Mouse (Mus musculus) heart, embryonic 13.5 days (tissue): ENCODE data around the gene Necap2. TPM values are rescaled to one million over a fixed set of nuclear protein-coding genes. Genes with fewer than 3 reads are reported as not detected.
A peak's percentile ranks its signal among the peaks of the same experiment; 100 is the strongest.

ENCODE experiments used
- ATAC-seq: fragments of 200-750 bp; cut with Nextera tagmentation; 2 replicates; pipeline ENCODE4 v1.8.0; 2017; ENCODE audit warnings: moderate TSS enrichment; ENCODE audit not compliant: insufficient number of reproducible peaks, low FRiP score, low TSS enrichment; ENCODE audit errors: extremely low read depth
- H3K27ac ChIP-seq: fragments of 300-500 bp; sonication (generic); replicated peaks from 2 replicates; pipeline ENCODE4 v1.5.1; 2015; ENCODE audit warnings: moderate library complexity, mild to moderate bottlenecking, inconsistent platforms
- H3K27me3 ChIP-seq: fragments of 300-500 bp; sonication (generic); replicated peaks from 2 replicates; pipeline ENCODE4 v1.6.1; 2015; ENCODE audit warnings: mild to moderate bottlenecking, inconsistent platforms
- H3K36me3 ChIP-seq: fragments of 300-500 bp; sonication (generic); 2 replicates; pipeline ENCODE4 v1.6.1; 2015; ENCODE audit warnings: mild to moderate bottlenecking, inconsistent platforms
- H3K4me1 ChIP-seq: fragments of 300-500 bp; sonication (generic); 2 replicates; pipeline ENCODE4 v1.6.1; 2015; ENCODE audit warnings: inconsistent platforms
- H3K4me2 ChIP-seq: fragments of 300-500 bp; sonication (generic); 2 replicates; pipeline ENCODE4 v1.6.1; 2015; ENCODE audit warnings: inconsistent platforms, mild to moderate bottlenecking, moderate library complexity
- H3K4me3 ChIP-seq: fragments of 300-500 bp; sonication (generic); 2 replicates; pipeline ENCODE4 v1.5.1; 2015; ENCODE audit warnings: moderate library complexity, mild to moderate bottlenecking, inconsistent platforms
- H3K9ac ChIP-seq: fragments of 300-500 bp; sonication (generic); 2 replicates; pipeline ENCODE4 v1.6.1; 2015; ENCODE audit warnings: inconsistent platforms, mild to moderate bottlenecking, moderate library complexity
- H3K9me3 ChIP-seq: fragments of 300-500 bp; sonication (generic); 2 replicates; pipeline ENCODE4 v1.6.1; 2016; ENCODE audit warnings: inconsistent platforms
- WGBS: fragments of 180-500 bp; shearing (Covaris S2); methylation state at CpG from one replicate; pipeline ENCODE4 v1.1.7; 2015; ENCODE audit warnings: mixed read lengths; 5-methylcytosine and 5-hydroxymethylcytosine counted together
- polyA plus RNA-seq: library from polyadenylated mRNA; unstranded; fragments of >200 nt; fragmentation: Nextera tagmentation; extraction: Ambion mirVana; gene quantifications from 2 replicates; pipeline ENCODE4 v1.2.1, GENCODE M21; 2015

The Necap2 gene
- polyA plus RNA-seq, 1 experiment from 2014 or later: 39.7 TPM

- Histone ChIP-seq H3K36me3 (peaks cover 69% of the 10 kb centered on the region), H3K9ac (0 out of 2 replicates have a peak overlapping the region, but pooled peaks have one; percentile 20), H3K4me2 (no peak overlapping the region), H3K9me3 (no peaks in the 10 kb centered on the region), H3K27ac (no peak overlapping the region), H3K27me3 (no peaks in the 10 kb centered on the region), H3K4me3 (no peak overlapping the region), H3K4me1 (peaks cover 19% of the 10 kb centered on the region)
- 86% methylated on average over 17 of the region's 18 CpGs for WGBS
- ATAC-seq: no peak
Observed at GRCm38 (mm10) chr4:141030541-141031206, 47.5 kb downstream of the Necap2 start.

- Histone ChIP-seq H3K4me1 (peaks cover 51% of the 10 kb centered on the region), H3K9ac (no peak overlapping the region), H3K27me3 (no peaks in the 10 kb centered on the region), H3K9me3 (no peaks in the 10 kb centered on the region), H3K4me3 (no peak overlapping the region), H3K36me3 (peaks cover 53% of the 10 kb centered on the region), H3K4me2 (no peak overlapping the region), H3K27ac (no peak overlapping the region)
- WGBS: 72% methylated on average over 27 of the region's 27 CpGs
- no peak for ATAC-seq
Observed at GRCm38 (mm10) chr4:141024992-141025391, 53.2 kb downstream of the Necap2 start.

DNA sequence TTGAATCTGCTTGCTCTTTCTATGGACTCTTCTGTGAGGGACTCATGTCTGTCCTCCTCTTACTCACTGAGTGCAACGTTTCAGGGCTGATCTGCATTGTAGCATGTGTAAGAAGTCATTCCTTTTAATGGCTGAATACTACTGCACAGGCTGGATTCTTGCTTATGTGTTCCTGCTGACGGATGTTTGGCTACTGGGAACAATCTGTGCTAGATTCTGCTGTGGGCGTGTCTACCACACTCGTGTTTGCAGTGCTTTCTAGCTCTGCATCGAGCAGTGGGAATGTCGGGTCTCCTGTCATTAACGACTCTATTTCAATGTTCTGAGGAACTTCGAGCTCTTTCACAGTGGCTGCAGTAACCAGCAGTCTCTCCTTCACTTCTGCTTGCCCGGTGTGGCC is 54.1 kb downstream of the Necap2 start:
- no peaks in the 10 kb centered on the region for H3K9me3 ChIP-seq
- ATAC-seq: no peak
- H3K9ac ChIP-seq: no peak overlapping the region
- H3K36me3 ChIP-seq: peaks cover 49% of the 10 kb centered on the region
- H3K27me3 ChIP-seq: no peaks in the 10 kb centered on the region
- H3K4me2 ChIP-seq: no peak overlapping the region
- whole genome bisulfite sequencing: 59% methylated on average over 9 of the region's 9 CpGs
- peak overlapping the region; percentile 55 for H3K27ac ChIP-seq
- H3K4me1 ChIP-seq: peaks cover 57% of the 10 kb centered on the region
- no peak overlapping the region for H3K4me3 ChIP-seq

GRCm38 (mm10) chr4:141021614-141021929 is 56.6 kb downstream of the Necap2 start:
- H3K36me3 ChIP-seq: peaks cover 34% of the 10 kb centered on the region
- no peak for ATAC-seq
- no peaks in the 10 kb centered on the region for H3K9me3 ChIP-seq
- H3K27ac ChIP-seq: peak overlapping the region; percentile 94
- WGBS: 55% methylated on average over 11 of the region's 11 CpGs
- H3K4me1 ChIP-seq: peaks cover 70% of the 10 kb centered on the region
- H3K4me3 ChIP-seq: no peak overlapping the region
- peak overlapping the region; percentile 73 for H3K9ac ChIP-seq
- no peaks in the 10 kb centered on the region for H3K27me3 ChIP-seq
- H3K4me2 ChIP-seq: peak overlapping the region; percentile 57

DNA sequence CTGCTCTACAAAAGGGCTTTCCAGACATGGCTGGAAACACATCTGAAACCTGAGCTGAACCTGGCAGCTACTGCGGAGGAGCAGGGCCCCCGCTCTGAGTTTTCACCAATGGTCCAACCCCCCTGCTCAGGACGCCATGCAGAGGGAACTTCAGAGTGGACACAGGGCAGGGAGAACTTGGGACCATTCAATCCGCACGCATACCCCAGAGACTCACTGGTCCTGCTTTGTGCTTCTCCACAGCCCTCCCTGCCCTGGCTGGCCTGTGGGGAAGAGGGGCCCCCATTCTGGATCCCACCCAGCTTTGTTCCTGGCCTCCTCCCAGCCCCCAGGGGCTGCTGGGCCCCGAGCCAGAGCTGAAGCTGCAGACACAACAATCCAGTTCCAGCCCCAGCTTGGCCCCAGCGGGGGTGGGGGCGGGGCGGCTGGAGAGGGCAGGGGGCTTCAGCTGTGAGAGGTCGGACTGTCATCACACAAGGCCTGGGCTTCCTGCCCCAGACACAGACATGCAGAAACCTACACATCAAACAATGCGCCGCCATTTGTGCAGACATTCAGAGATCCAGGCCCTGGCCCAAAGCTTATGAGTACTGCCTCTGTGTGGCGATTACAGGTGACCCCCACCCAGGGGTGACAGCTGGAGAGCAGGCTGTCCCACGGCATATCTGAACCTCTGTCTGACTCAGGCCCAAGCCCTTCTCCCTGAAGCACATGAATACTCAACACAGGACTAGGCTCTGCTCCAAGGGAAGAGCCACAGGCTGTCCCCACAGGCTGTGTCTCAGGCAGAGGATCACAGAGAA is 57.1 kb downstream of the Necap2 start:
- Histone ChIP-seq H3K9me3 (no peaks in the 10 kb centered on the region), H3K4me1 (peaks cover 72% of the 10 kb centered on the region), H3K9ac (peak overlapping the region; percentile 73), H3K27me3 (no peaks in the 10 kb centered on the region), H3K27ac (peak overlapping the region; percentile 94), H3K36me3 (peaks cover 33% of the 10 kb centered on the region), H3K4me3 (0 out of 2 replicates have a peak overlapping the region, but pooled peaks have one; percentile 8), H3K4me2 (peak overlapping the region; percentile 57)
- peak; percentile 55; the same call in 1 of the 2 replicates for ATAC-seq
- WGBS: 11% methylated on average over 14 of the region's 14 CpGs

- H3K27ac ChIP-seq: peak overlapping the region; percentile 94
- ATAC-seq: no peak
- peaks cover 35% of the 10 kb centered on the region for H3K36me3 ChIP-seq
- H3K27me3 ChIP-seq: no peaks in the 10 kb centered on the region
- no peak overlapping the region for H3K4me3 ChIP-seq
- no peaks in the 10 kb centered on the region for H3K9me3 ChIP-seq
- peak overlapping the region; percentile 57 for H3K4me2 ChIP-seq
- WGBS: 71% methylated on average over 17 of the region's 17 CpGs
- peaks cover 78% of the 10 kb centered on the region for H3K4me1 ChIP-seq
- H3K9ac ChIP-seq: peak overlapping the region; percentile 73
Observed at GRCm38 (mm10) chr4:141020220-141020619, 57.9 kb downstream of the Necap2 start.

GRCm38 (mm10) chr4:141017657-141018436 is 60.3 kb downstream of the Necap2 start:
- H3K9ac ChIP-seq: peak overlapping the region; percentile 28; the same call in 1 of the 2 replicates
- no peak overlapping the region for H3K4me2 ChIP-seq
- no peaks in the 10 kb centered on the region for H3K27me3 ChIP-seq
- H3K4me1 ChIP-seq: peaks cover 69% of the 10 kb centered on the region
- H3K36me3 ChIP-seq: peaks cover 57% of the 10 kb centered on the region
- ATAC-seq: no peak
- H3K4me3 ChIP-seq: no peak overlapping the region
- no peaks in the 10 kb centered on the region for H3K9me3 ChIP-seq
- 73% methylated on average over 29 of the region's 29 CpGs for WGBS
- 0 out of 2 replicates have a peak overlapping the region, but pooled peaks have one; percentile 18 for H3K27ac ChIP-seq

Other genes starting within 250 kb of the Necap2 start
- 0.12 and 0.18 TPM in 2 replicates for gene Padi1, start 232.6 kb downstream of the Necap2 start, polyA plus RNA-seq
- 2.1 and 2.9 TPM in 2 replicates for gene Padi2, start 172.0 kb downstream of the Necap2 start, polyA plus RNA-seq
- gene Sdhb, start 117.2 kb downstream of the Necap2 start, polyA plus RNA-seq: 807 and 886 TPM in 2 replicates
- gene Atp13a2, start 91.5 kb downstream of the Necap2 start, polyA plus RNA-seq: 28.7 and 29.4 TPM in 2 replicates
- 273 and 299 TPM in 2 replicates for gene Mfap2, start 67.9 kb downstream of the Necap2 start, polyA plus RNA-seq
- gene Crocc, start 17.8 kb downstream of the Necap2 start, polyA plus RNA-seq: 3.4 and 3.5 TPM in 2 replicates
- gene Spata21, start 10.0 kb upstream of the Necap2 start, polyA plus RNA-seq: not detected in 2 replicates
- gene Szrd1, start 61.4 kb upstream of the Necap2 start, polyA plus RNA-seq: 31.3 and 33.8 TPM in 2 replicates
- gene Fbxo42, start 69.6 kb upstream of the Necap2 start, polyA plus RNA-seq: 12.8 and 14.2 TPM in 2 replicates
- gene Rsg1, start 135.6 kb upstream of the Necap2 start, polyA plus RNA-seq: 2.3 and 3.0 TPM in 2 replicates
- 2.2 and 3.1 TPM in 2 replicates for gene Arhgef19, start 161.1 kb upstream of the Necap2 start, polyA plus RNA-seq
- 4.0 and 4.3 TPM in 2 replicates for gene Epha2, start 222.9 kb upstream of the Necap2 start, polyA plus RNA-seq